Mouse (Mus musculus) spleen, adult 2 months (tissue): ENCODE measurements at regions not wholly inside any gene's neighbourhood (a gene's known extent, or its start where the extent isn't known, plus 50 kb on each side); places are given as distances from the start of the nearest gene placed in this dataset.

Experiments used
- DNase-seq, 2 experiments: peaks; one replicate each; pipeline versions ENCODE4 v3.0.0 to v3.0.0-alpha.2; 2012 to 2021; ENCODE audit warnings: low spot score in 2 of 2, low read depth in 1 of 2
- H3K27ac ChIP-seq: fragments of 200-500 bp; 2 replicates; pipeline ENCODE4 v1.5.1; 2012; ENCODE audit warnings: low read length, inconsistent platforms; ENCODE audit not compliant: insufficient read depth
- H3K27me3 ChIP-seq: fragments of 200-500 bp; 2 replicates; pipeline ENCODE4 v1.6.1; 2012; ENCODE audit warnings: mild to moderate bottlenecking, moderate library complexity, low read length, inconsistent platforms; ENCODE audit not compliant: control insufficient read depth, insufficient read depth
- H3K36me3 ChIP-seq: fragments of 200-500 bp; 2 replicates; pipeline ENCODE4 v1.6.1; 2012; ENCODE audit warnings: mild to moderate bottlenecking, low read length, inconsistent platforms; ENCODE audit not compliant: control insufficient read depth, insufficient read depth
- H3K4me1 ChIP-seq: fragments of 200-500 bp; 2 replicates; pipeline ENCODE4 v1.6.1; 2011; ENCODE audit warnings: inconsistent platforms; ENCODE audit not compliant: control insufficient read depth, insufficient read depth, insufficient read length
- H3K4me3 ChIP-seq: fragments of 200-500 bp; 2 replicates; pipeline ENCODE4 v1.5.1; 2011; ENCODE audit warnings: mild to moderate bottlenecking, inconsistent platforms; ENCODE audit not compliant: insufficient read depth, insufficient read length; ENCODE audit errors: extremely low read depth
- CTCF ChIP-seq: fragments of 200-500 bp; IDR thresholded peaks from 2 replicates; pipeline ENCODE4 v1.5.1; 2011; ENCODE audit warnings: mild to moderate bottlenecking, inconsistent platforms; ENCODE audit not compliant: insufficient read depth, insufficient read length, insufficient replicate concordance; ENCODE audit errors: extremely low read depth
- POLR2A ChIP-seq: fragments of 200-500 bp; IDR thresholded peaks from 2 replicates; pipeline ENCODE4 v1.6.1; 2011; ENCODE audit warnings: low read depth, low read length, inconsistent platforms
- WGBS: fragments of 180-500 bp; shearing (Covaris S2); methylation state at CpG from one replicate; pipeline ENCODE4 v1.1.7; 2018; 5-methylcytosine and 5-hydroxymethylcytosine counted together

DNA sequence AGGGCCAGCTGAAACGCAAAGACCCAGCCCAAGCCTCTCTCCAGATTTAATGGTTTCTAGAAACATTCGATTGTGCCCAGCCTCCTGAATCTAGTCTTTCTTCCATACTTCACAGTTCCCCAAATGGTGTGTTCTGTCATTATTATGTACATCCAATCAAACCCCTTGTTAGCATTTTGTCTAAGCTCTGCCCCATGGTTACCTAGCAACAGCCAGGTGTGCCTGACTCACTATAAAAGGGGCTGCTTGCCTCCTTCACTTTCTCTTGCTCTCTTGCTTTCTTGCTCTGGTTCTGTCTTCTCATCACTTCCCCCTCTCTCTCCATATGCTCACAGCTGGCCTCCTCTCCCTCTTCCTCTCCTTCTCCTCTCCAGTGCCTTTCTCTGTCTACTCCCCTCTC, 217.8 kb downstream of the Phlda1 start:
- Histone ChIP-seq H3K4me1 (peaks cover 4% of the 10 kb centered on the region; the same call in 1 of the 2 replicates), H3K4me3 (no peak overlapping the region), H3K27me3 (no peaks in the 10 kb centered on the region), H3K27ac (no peak overlapping the region), H3K36me3 (no peaks in the 10 kb centered on the region)
- WGBS, result 92% methylated on average over 2 of the region's 2 CpGs
- TF ChIP-seq CTCF, result no peak
- TF ChIP-seq POLR2A, result no peak
- DNase-seq, result no peak

DNA sequence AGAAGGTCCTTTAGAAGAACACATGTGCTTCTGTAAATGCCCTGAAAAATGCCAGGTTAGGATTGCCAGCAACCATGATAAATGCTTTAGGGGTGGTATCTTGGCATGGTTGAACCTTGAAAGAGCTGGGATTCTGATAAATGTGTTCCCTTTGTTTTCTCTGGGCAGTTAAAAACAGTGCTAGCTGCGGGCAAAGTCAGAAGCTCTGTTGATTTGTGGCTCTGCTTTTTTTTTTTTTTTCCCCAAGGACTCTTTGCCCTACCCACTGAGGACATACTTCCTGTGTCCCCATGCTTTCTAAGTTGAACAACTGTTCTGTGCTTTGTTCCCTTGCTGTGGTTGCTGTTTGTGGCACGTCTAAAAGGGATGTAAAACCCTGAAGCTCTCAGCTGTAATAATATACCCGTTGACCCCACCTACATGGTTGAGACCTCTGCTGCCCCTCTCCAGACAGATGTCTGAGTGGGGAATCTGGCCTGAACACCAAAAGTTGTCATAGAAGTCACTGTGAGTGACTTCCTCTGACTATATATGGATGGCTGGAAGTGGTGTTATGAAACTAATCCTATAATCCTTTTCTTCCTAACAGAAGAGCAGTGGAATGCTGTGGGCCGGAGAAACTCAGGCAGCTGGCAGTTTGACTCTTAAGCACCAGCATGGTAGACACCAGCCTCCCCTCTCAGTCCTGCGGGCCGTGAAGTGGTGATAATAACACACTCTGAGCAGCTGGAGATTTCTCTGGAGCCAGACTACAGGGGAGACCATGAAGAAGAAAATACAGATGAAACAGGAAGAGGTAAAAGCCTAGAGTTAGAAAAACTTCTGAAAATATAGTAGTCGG, 218.7 kb downstream of the Phlda1 start:
- H3K4me3 ChIP-seq, result no peak overlapping the region
- WGBS, result 51% methylated on average over 7 of the region's 7 CpGs
- no peak for TF ChIP-seq CTCF
- TF ChIP-seq POLR2A, result no peak

DNA sequence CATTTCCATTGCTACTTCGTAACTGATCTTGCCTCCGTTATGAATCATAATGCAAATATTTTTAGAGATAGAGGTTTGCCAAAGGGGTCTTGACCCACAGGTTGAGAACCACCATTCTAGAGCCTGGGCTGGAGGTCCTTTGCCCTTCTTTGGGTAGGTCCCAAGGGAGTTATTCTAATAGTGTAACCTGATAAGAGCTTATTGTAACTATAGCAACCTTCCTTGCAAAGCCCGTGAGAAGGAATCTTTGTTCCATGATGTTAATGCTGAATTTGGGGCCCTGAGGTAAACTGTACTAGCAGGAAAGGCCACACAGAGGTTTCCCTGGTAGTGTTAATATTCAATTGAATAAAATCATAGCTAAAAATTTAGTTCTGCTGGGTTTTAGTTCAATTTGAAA, 229.9 kb downstream of the Phlda1 start:
- 91% methylated on average over 3 of the region's 3 CpGs for WGBS
- no peaks in the 10 kb centered on the region for H3K27me3 ChIP-seq
- TF ChIP-seq POLR2A (no peak), CTCF (no peak)

More for the DNA sequence above, 218.7 kb downstream of the Phlda1 start:
- H3K4me1 ChIP-seq, result peaks cover 4% of the 10 kb centered on the region; the same call in 1 of the 2 replicates
- no peaks in the 10 kb centered on the region for H3K27me3 ChIP-seq
- H3K36me3 ChIP-seq, result no peaks in the 10 kb centered on the region
- H3K27ac ChIP-seq, result no peak overlapping the region
- no peak for DNase-seq

DNA sequence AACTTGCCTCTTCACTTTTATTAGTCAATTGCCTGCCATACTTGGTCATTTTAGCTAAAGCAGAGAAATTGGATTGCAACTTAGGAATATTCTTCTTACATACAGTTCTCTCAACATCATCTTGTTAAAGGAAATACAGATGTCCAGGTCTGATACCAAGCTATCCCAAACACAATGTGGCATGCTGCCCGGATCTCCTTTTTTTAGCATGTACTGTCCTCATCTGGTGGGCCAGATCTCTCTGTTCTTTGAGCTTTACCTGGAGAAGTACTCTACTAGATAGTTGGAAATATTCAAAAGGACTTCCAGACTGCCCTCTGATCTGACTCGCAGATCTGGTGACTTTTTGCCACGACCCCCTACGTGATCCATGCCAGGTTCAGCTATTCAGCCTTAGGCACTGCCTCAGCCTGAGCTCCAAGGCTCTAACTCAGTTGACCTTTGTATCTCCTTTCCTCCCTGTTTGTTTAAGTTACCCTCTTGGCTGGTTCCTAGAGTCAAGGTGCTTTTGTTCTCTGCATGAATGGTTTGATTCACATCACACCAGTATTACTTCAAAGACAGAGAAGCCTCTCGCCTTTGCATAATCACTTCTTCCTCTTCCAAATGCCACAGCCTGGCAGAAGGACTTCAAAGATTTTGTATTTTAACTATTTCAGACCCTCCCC, 232.9 kb upstream of the Krr1 start:
- H3K4me1 ChIP-seq, result no peaks in the 10 kb centered on the region
- no peak overlapping the region for H3K27ac ChIP-seq
- 64% methylated on average over 5 of the region's 5 CpGs for WGBS
- no peaks in the 10 kb centered on the region for H3K36me3 ChIP-seq
- DNase-seq, result no peak
- no peak for TF ChIP-seq CTCF
- no peak for TF ChIP-seq POLR2A
- no peak overlapping the region for H3K4me3 ChIP-seq
- no peaks in the 10 kb centered on the region for H3K27me3 ChIP-seq

More for the DNA sequence above, 229.9 kb downstream of the Phlda1 start:
- Histone ChIP-seq H3K4me1 (no peaks in the 10 kb centered on the region), H3K4me3 (no peak overlapping the region), H3K36me3 (no peaks in the 10 kb centered on the region), H3K27ac (no peak overlapping the region)
- DNase-seq, result no peak

DNA sequence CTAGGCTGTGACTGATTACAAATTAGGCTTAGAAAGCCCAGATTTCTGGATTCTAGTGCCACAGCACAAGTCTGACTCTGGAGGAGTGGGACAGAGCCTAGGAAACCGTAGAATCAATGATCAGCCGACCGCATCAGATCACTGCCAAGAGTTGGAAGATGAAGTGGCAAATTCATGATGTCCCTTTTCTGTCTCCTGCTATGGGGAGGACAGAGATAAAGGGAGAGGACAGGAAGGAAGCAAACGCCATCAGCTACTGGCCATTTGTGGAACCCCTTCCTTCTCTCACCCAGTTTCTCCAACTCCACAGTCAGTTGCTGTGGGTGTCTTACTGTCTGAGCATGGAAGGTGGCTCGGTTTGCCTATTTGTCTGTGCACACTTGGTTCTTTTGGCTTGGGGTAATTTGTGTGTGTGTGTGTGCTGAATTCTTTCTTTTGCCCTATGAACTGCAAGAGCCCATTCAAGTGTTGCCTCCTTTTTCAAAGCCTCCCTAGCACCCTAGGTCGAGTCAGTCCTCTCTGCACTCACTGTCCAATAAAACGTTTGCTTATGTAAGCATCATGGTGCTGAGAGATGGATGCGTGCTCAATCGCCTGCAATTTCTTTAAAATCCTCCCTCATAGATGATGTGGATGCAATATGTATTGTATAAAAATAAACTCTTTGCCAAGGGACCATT, 231.7 kb upstream of the Krr1 start:
- Histone ChIP-seq H3K27me3 (no peaks in the 10 kb centered on the region), H3K36me3 (no peaks in the 10 kb centered on the region), H3K27ac (no peak overlapping the region), H3K4me3 (no peak overlapping the region), H3K4me1 (no peaks in the 10 kb centered on the region)
- TF ChIP-seq POLR2A, result no peak
- no peak for TF ChIP-seq CTCF
- WGBS, result 74% methylated on average over 9 of the region's 9 CpGs
- DNase-seq, result no peak

DNA sequence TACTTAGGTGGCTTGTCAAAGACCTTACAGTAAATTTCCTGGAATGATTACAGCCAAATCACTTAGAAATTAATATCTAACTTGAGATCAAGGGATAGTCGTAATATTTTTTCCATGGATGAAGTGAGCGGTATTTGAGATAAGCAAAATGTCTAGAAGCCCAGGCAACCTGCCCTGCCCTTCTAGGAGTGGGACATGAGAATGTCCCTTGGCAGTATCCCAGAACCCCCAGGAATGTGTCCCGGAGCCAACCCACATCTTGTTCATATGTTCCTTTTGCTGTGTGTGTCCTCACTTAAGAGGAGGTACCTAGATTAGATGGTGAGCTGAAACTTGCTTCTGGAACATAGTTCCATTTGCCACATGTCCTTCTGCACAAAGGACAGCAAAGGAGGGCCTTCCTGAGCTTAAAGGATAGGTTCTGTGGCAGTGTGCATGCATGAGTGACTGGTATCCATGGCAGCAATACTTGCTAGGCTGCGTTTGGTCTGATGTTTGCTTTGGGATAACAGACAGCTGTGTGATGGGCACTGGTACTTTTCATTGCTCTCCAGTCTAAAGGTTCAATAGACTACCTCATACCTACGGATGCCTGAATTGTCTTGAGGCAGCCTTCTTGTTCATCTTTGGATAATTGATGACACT, 231.0 kb upstream of the Krr1 start:
- no peak for TF ChIP-seq CTCF
- no peak for TF ChIP-seq POLR2A
- H3K4me1 ChIP-seq, result no peaks in the 10 kb centered on the region
- no peak overlapping the region for H3K27ac ChIP-seq
- 88% methylated on average over 5 of the region's 5 CpGs for WGBS
- no peaks in the 10 kb centered on the region for H3K27me3 ChIP-seq
- no peaks in the 10 kb centered on the region for H3K36me3 ChIP-seq
- DNase-seq, result no peak
- H3K4me3 ChIP-seq, result no peak overlapping the region
